Mouse (Mus musculus) midbrain, postnatal 0 days (tissue): ENCODE results near the gene Tmem251. TPM values are rescaled to one million over a fixed set of nuclear protein-coding genes. Genes with fewer than 3 reads are reported as not detected.

ENCODE experiments used
- ATAC-seq: fragments of 200-750 bp; cut with Nextera tagmentation; 2 replicates; pipeline ENCODE4 v1.8.0; 2017; ENCODE audit warnings: moderate number of reproducible peaks, mild to moderate bottlenecking, moderate TSS enrichment, moderate library complexity; ENCODE audit not compliant: low FRiP score
- DNase-seq: peaks from one replicate; pipeline ENCODE4 v3.0.0-alpha.2; 2015; ENCODE audit warnings: low spot score
- H3K27ac ChIP-seq: fragments of 300-500 bp; sonication (generic); 2 replicates; pipeline ENCODE4 v1.5.1; 2014; ENCODE audit warnings: low read depth, mild to moderate bottlenecking, low read length, mixed read lengths
- H3K27me3 ChIP-seq: fragments of 300-500 bp; sonication (generic); 2 replicates; pipeline ENCODE4 v1.6.1; 2014; ENCODE audit warnings: low read length, control low read depth, mixed read lengths; ENCODE audit not compliant: insufficient read depth
- H3K36me3 ChIP-seq: fragments of 300-500 bp; sonication (generic); 2 replicates; pipeline ENCODE4 v1.6.1; 2014; ENCODE audit warnings: low read length, control low read depth, mixed read lengths; ENCODE audit not compliant: insufficient read depth
- H3K4me1 ChIP-seq: fragments of 300-500 bp; sonication (generic); 2 replicates; pipeline ENCODE4 v1.6.1; 2014; ENCODE audit warnings: mild to moderate bottlenecking, control low read depth, antibody characterized with exemption, low read length, mixed read lengths; ENCODE audit not compliant: insufficient read depth
- H3K4me2 ChIP-seq: fragments of 300-500 bp; sonication (generic); 2 replicates; pipeline ENCODE4 v1.6.1; 2014; ENCODE audit warnings: low read depth, mild to moderate bottlenecking, low read length, mixed read lengths; ENCODE audit not compliant: poor library complexity, severe bottlenecking
- H3K4me3 ChIP-seq: fragments of 300-500 bp; sonication (generic); 2 replicates; pipeline ENCODE4 v1.5.1; 2014; ENCODE audit warnings: low read depth, mild to moderate bottlenecking, low read length, moderate library complexity
- H3K9ac ChIP-seq: fragments of 300-500 bp; sonication (generic); replicated peaks from 2 replicates; pipeline ENCODE4 v1.6.1; 2014; ENCODE audit warnings: mild to moderate bottlenecking, low read length, moderate library complexity, mixed read lengths; ENCODE audit not compliant: poor library complexity, severe bottlenecking
- H3K9me3 ChIP-seq: fragments of 300-500 bp; sonication (generic); 2 replicates; pipeline ENCODE4 v1.6.1; 2016; ENCODE audit warnings: low read length, control low read depth
- CTCF ChIP-seq: IDR thresholded peaks from 2 replicates; pipeline ENCODE4 v1.5.1; 2016; ENCODE audit warnings: antibody characterized with exemption, mild to moderate bottlenecking
- WGBS: fragments of 180-500 bp; shearing (Covaris S2); extraction: QIAGEN DNeasy Blood & Tissue Kit; methylation state at CpG from one replicate; pipeline ENCODE4 v1.1.7; 2014; 5-methylcytosine and 5-hydroxymethylcytosine counted together
- polyA plus RNA-seq: library from polyadenylated mRNA; unstranded; fragments of >200 nt; fragmentation: Nextera tagmentation; extraction: Ambion mirVana; gene quantifications from 2 replicates; pipeline ENCODE4 v1.2.1, GENCODE M21; 2015
- total RNA-seq: library from RNA; depleted of rRNA; stranded (reverse); fragments of >200 nt; gene quantifications from 2 replicates; pipeline ENCODE4 v1.2.3, GENCODE M21; 2014; rRNA removed

The Tmem251 gene
- total RNA-seq (5.9 and 6.2 TPM in 2 replicates), polyA plus RNA-seq (11.9 and 12.3 TPM in 2 replicates)

GRCm38 (mm10) chr12:102743589-102744574 lies at the start of gene Tmem251, which contains the start of gene Moap1:
TSS of gene Tmem251 (plus strand) at chr12:102743762.
TSS of gene Moap1 (minus strand) at chr12:102743661.
- under 1% methylated on average over 53 of the region's 63 CpGs for WGBS
- peak; percentile 36 for TF ChIP-seq CTCF

GRCm38 (mm10) chr12:102695369-102696239 lies 48.0 kb upstream of the Tmem251 start:
- Histone ChIP-seq H3K4me1 (0 out of 2 replicates have a peak, but pooled peaks cover 15% of the 10 kb centered on the region), H3K4me2 (no peak overlapping the region), H3K27ac (no peak overlapping the region), H3K9me3 (no peaks in the 10 kb centered on the region), H3K9ac (no peak overlapping the region; the same call in 1 of the 2 replicates), H3K36me3 (no peaks in the 10 kb centered on the region), H3K4me3 (no peak overlapping the region), H3K27me3 (no peaks in the 10 kb centered on the region)
- no peak for TF ChIP-seq CTCF
- DNase-seq: no peak
- 65% methylated on average over 18 of the region's 18 CpGs for WGBS
- ATAC-seq: no peak

More at GRCm38 (mm10) chr12:102743589-102744574, at the start of gene Tmem251, which contains the start of gene Moap1:
- H3K4me3 ChIP-seq: peak within 1 kb of the TSS; percentile 84
- 0 out of 2 replicates have a peak, but pooled peaks cover 3% of the 10 kb centered on the region for H3K36me3 ChIP-seq
- peaks cover 6% of the 10 kb centered on the region; the same call in 1 of the 2 replicates for H3K4me1 ChIP-seq
- ATAC-seq: peak; percentile 97
- DNase-seq: peak; percentile 94
- H3K9ac ChIP-seq: peak within 1 kb of the TSS; percentile 89
- no peaks in the 10 kb centered on the region for H3K9me3 ChIP-seq
- H3K4me2 ChIP-seq: peak within 1 kb of the TSS; percentile 68
- no peaks in the 10 kb centered on the region for H3K27me3 ChIP-seq
- H3K27ac ChIP-seq: peak within 1 kb of the TSS; percentile 92

- Histone ChIP-seq H3K36me3 (no peaks in the 10 kb centered on the region), H3K4me2 (no peak overlapping the region), H3K27me3 (no peaks in the 10 kb centered on the region), H3K4me3 (no peak overlapping the region), H3K4me1 (0 out of 2 replicates have a peak, but pooled peaks cover 15% of the 10 kb centered on the region), H3K9me3 (no peaks in the 10 kb centered on the region), H3K9ac (no peak overlapping the region), H3K27ac (no peak overlapping the region)
- DNase-seq (no peak), ATAC-seq (no peak)
- 90% methylated on average over 14 of the region's 14 CpGs for WGBS
- no peak for TF ChIP-seq CTCF
Measured at GRCm38 (mm10) chr12:102696635-102697354, 46.8 kb upstream of the Tmem251 start.

GRCm38 (mm10) chr12:102697381-102697780 lies 46.2 kb upstream of the Tmem251 start:
- H3K36me3 ChIP-seq: no peaks in the 10 kb centered on the region
- H3K9me3 ChIP-seq: no peaks in the 10 kb centered on the region
- ATAC-seq: no peak
- H3K9ac ChIP-seq: no peak overlapping the region
- H3K4me3 ChIP-seq: no peak overlapping the region
- no peak overlapping the region for H3K27ac ChIP-seq
- no peaks in the 10 kb centered on the region for H3K27me3 ChIP-seq
- no peak overlapping the region for H3K4me2 ChIP-seq
- 85% methylated on average over 7 of the region's 7 CpGs for WGBS
- peaks cover 20% of the 10 kb centered on the region; the same call in 1 of the 2 replicates for H3K4me1 ChIP-seq
- no peak for TF ChIP-seq CTCF
- no peak for DNase-seq

DNA sequence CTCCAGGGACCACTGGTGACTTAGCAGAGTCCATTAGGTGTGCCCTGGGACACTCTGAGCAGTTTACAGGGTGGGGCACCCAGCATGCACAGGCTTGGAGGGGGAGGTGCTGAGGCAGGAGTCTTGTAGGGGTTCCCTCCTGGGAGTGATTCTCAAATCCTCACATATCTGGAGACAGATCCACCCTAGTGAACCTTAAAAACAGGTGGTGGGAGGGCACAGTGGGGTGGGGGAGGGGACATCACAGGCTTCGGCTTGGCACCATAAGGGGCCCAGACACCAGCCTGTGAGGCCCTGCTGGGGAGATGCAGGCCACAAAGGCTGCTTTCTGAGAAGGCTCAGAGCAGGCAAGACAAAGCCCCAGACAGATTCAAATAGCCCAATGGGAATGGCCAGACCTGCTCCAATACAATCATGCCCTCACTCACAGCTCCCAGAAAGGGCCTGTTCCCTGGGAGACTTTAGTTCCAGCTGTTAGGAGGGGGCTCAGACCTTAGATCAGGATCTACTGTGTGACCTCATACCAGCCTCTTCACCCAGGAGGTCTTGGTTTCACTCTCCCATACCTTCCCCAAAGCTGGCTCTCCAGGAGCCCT lies 45.4 kb upstream of the Tmem251 start:
- no peaks in the 10 kb centered on the region for H3K27me3 ChIP-seq
- H3K4me3 ChIP-seq: no peak overlapping the region
- no peak overlapping the region for H3K27ac ChIP-seq
- H3K4me2 ChIP-seq: no peak overlapping the region
- no peak for TF ChIP-seq CTCF
- no peaks in the 10 kb centered on the region for H3K36me3 ChIP-seq
- H3K4me1 ChIP-seq: peaks cover 24% of the 10 kb centered on the region; the same call in 1 of the 2 replicates
- WGBS: 11% methylated on average over 1 of the region's 1 CpGs
- no peak for DNase-seq
- H3K9ac ChIP-seq: no peak overlapping the region
- ATAC-seq: no peak
- H3K9me3 ChIP-seq: no peaks in the 10 kb centered on the region
